Mouse (Mus musculus) hindbrain, postnatal 0 days (tissue): Measurements from ENCODE around the gene Fcho2. TPM values are rescaled to one million over a fixed set of nuclear protein-coding genes. Genes with fewer than 3 reads are reported as not detected.
A peak's percentile ranks its signal among the peaks of the same experiment; 100 is the strongest.

Experiments used
- ATAC-seq: fragments of 200-750 bp; cut with Nextera tagmentation; 2 replicates; pipeline ENCODE4 v1.8.0; 2017; ENCODE audit warnings: mild to moderate bottlenecking, moderate TSS enrichment, moderate library complexity
- DNase-seq: peaks from one replicate; pipeline ENCODE4 v3.0.0-alpha.2; 2015; ENCODE audit warnings: low spot score
- H3K27ac ChIP-seq: fragments of 300-500 bp; sonication (generic); 2 replicates; pipeline ENCODE4 v1.5.1; 2014; ENCODE audit warnings: mild to moderate bottlenecking
- H3K27me3 ChIP-seq: fragments of 300-500 bp; sonication (generic); 2 replicates; pipeline ENCODE4 v1.6.1; 2014; ENCODE audit warnings: low read length, mixed read lengths; ENCODE audit not compliant: insufficient read depth
- H3K36me3 ChIP-seq: fragments of 300-500 bp; sonication (generic); 2 replicates; pipeline ENCODE4 v1.6.1; 2014; ENCODE audit warnings: low read length, mixed read lengths; ENCODE audit not compliant: insufficient read depth
- H3K4me1 ChIP-seq: fragments of 300-500 bp; sonication (generic); 2 replicates; pipeline ENCODE4 v1.6.1; 2014; ENCODE audit warnings: antibody characterized with exemption, low read length, mixed read lengths; ENCODE audit not compliant: insufficient read depth
- H3K4me2 ChIP-seq: fragments of 300-500 bp; sonication (generic); 2 replicates; pipeline ENCODE4 v1.6.1; 2014; ENCODE audit warnings: low read depth, mild to moderate bottlenecking, low read length, moderate library complexity, mixed read lengths
- H3K4me3 ChIP-seq: fragments of 300-500 bp; sonication (generic); 2 replicates; pipeline ENCODE4 v1.5.1; 2014; ENCODE audit warnings: low read length
- H3K9ac ChIP-seq: fragments of 300-500 bp; sonication (generic); replicated peaks from 2 replicates; pipeline ENCODE4 v1.6.1; 2014; ENCODE audit warnings: mild to moderate bottlenecking, low read length, moderate library complexity, mixed read lengths
- H3K9me3 ChIP-seq: fragments of 300-500 bp; sonication (generic); 2 replicates; pipeline ENCODE4 v1.6.1; 2016; ENCODE audit warnings: low read length, mixed read lengths
- CTCF ChIP-seq: IDR thresholded peaks from 2 replicates; pipeline ENCODE4 v1.5.1; 2016; ENCODE audit warnings: antibody characterized with exemption, control low read depth, low read depth
- WGBS: fragments of 180-500 bp; shearing (Covaris S2); extraction: QIAGEN DNeasy Blood & Tissue Kit; methylation state at CpG from one replicate; pipeline ENCODE4 v1.1.7; 2014; 5-methylcytosine and 5-hydroxymethylcytosine counted together
- polyA plus RNA-seq: library from polyadenylated mRNA; unstranded; fragments of >200 nt; fragmentation: Nextera tagmentation; extraction: Ambion mirVana; gene quantifications from 2 replicates; pipeline ENCODE4 v1.2.1, GENCODE M21; 2015
- total RNA-seq: library from RNA; depleted of rRNA; stranded (reverse); fragments of >200 nt; gene quantifications from 2 replicates; pipeline ENCODE4 v1.2.3, GENCODE M21; 2014; rRNA removed

Fcho2 gene
- 15.7 and 19.6 TPM in 2 replicates for total RNA-seq
- polyA plus RNA-seq = 18.1 and 19.7 TPM in 2 replicates

DNA sequence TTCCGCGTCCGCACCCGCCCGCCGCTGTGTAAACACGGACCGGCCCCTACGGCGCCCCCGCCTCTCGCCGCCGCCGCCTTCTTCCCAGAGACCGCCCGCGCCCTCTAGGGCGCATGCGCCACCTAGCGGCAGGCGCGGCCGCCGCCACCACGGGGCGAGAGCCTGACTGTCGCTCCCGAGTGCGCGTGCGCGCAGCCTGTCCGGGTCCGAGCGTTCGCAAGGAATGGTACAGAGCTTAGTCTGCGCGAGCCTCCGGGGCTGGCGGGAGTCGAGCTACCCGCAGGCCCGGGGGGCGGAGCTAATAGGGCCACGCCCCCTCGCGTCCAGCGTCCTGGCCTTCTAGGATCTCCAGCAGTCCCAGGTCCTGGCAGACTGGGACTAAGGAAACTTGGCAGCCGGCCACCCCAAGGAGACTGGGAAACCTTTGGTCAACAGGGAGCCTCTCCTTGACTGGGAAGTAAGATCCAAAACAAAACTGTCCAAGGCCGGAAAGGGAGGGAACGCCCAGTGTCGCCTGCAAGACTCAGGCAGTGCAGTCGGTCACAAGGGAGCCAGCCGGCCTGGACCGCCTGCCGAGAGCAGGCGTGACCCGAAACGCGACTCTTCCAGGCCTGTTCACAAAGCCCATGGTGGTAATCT lies at the start of gene Fcho2:
Gene Fcho2, minus strand, starts transcription at position 303 of the 639 bp plus-strand sequence.
- ATAC-seq = peak; percentile 96
- Histone ChIP-seq H3K9me3 (no peaks in the 10 kb centered on the region), H3K27me3 (no peaks in the 10 kb centered on the region), H3K9ac (peak within 1 kb of the TSS; percentile 93), H3K36me3 (no peaks in the 10 kb centered on the region), H3K4me2 (peak within 1 kb of the TSS; percentile 55), H3K4me3 (peak within 1 kb of the TSS; percentile 89), H3K4me1 (no peaks in the 10 kb centered on the region), H3K27ac (peak within 1 kb of the TSS; percentile 94)
- WGBS = 1% methylated on average over 42 of the region's 61 CpGs
- TF ChIP-seq CTCF = peak; percentile 58
- peak; percentile 97 for DNase-seq

DNA sequence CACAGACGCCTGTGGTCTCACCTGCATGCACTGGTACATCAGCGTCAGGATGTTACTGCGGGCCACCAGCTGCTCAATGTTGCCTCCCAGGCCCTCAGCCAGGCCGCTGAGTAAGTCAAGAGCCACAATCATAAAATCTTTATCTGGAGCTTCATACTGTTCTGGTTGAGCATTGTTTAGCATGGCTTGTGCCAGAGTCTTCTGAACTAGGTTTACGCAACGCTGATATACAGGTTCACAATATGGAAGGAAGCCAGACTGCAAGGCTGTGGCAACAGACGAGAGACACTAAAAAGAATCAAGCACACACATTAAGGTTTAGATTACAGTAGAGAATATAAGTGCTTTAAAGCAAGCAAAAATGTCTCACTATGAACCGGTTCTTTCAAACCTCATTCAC lies 40.0 kb upstream of the Fcho2 start:
- H3K9me3 ChIP-seq = no peaks in the 10 kb centered on the region
- H3K27me3 ChIP-seq = no peaks in the 10 kb centered on the region
- no peak for TF ChIP-seq CTCF
- DNase-seq = no peak
- H3K27ac ChIP-seq = no peak overlapping the region
- 94% methylated on average over 8 of the region's 8 CpGs for WGBS
- no peak for ATAC-seq
- H3K4me2 ChIP-seq = no peak overlapping the region
- no peak overlapping the region for H3K9ac ChIP-seq
- no peaks in the 10 kb centered on the region for H3K4me1 ChIP-seq
- no peak overlapping the region for H3K4me3 ChIP-seq
- peaks cover 52% of the 10 kb centered on the region for H3K36me3 ChIP-seq

DNA sequence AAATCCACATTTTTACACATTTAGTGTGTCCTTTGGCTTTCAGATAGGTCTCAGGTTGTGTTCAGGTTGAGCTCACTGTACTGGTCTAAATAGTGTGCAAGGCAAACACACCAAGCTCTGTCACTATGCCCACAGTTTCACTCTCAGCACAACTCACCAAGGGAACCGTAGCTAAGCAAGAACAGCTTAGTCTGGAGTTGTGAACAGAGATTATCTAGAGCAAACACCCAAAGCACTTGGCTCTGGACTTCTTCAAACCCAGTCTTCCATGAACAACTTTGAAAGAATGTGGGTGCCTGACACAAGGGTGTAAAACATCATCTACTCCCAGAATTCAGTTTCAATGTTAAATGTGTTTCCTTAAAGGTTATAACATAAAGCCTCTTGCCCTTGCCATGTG lies 30.5 kb upstream of the Fcho2 start:
- no peak for TF ChIP-seq CTCF
- WGBS = 82% methylated on average over 1 of the region's 1 CpGs
- DNase-seq (no peak), ATAC-seq (no peak)
- H3K9me3 ChIP-seq = no peaks in the 10 kb centered on the region
- H3K27ac ChIP-seq = no peak overlapping the region
- H3K36me3 ChIP-seq = peaks cover 24% of the 10 kb centered on the region
- H3K4me2 ChIP-seq = no peak overlapping the region
- H3K4me1 ChIP-seq = no peaks in the 10 kb centered on the region
- H3K9ac ChIP-seq = no peak overlapping the region
- no peak overlapping the region for H3K4me3 ChIP-seq
- no peaks in the 10 kb centered on the region for H3K27me3 ChIP-seq

DNA sequence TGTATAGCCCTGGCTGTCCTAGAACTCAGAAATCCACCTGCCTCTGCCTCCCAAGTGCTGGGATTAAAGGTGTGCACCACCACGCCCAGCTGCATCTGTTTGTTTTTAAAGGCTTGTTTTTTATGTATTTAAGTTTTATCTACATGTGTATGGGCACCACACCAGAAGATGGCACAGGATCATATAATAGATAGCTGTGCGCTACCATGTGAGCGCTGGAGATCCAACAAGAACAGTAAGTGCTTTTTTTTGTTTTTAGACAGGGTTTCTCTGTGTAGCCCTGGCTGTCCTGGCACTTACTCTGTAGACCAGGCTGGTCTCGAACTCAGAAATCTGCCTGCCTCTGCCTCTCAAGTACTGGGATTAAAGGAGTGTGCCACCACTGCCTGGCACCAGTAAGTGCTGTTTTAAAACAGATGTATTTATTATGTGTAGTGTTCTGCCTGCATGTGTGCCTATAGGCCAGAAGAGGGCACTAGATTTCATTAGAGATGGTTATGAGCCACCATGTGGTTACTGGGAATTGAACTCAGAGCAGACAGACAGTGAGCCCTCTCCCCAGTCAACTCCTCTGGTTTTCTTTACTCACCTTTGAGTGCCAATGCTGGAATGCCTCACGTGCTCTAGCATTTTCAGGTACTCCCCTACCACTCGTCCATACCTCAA lies 21.3 kb upstream of the Fcho2 start:
- H3K9ac ChIP-seq = no peak overlapping the region
- H3K4me3 ChIP-seq = no peak overlapping the region
- WGBS = 85% methylated on average over 6 of the region's 6 CpGs
- no peak overlapping the region for H3K4me2 ChIP-seq
- no peaks in the 10 kb centered on the region for H3K27me3 ChIP-seq
- no peak overlapping the region for H3K27ac ChIP-seq
- H3K4me1 ChIP-seq = no peaks in the 10 kb centered on the region
- H3K9me3 ChIP-seq = no peaks in the 10 kb centered on the region
- peak; percentile 50 for TF ChIP-seq CTCF
- H3K36me3 ChIP-seq = peaks cover 9% of the 10 kb centered on the region; the same call in 1 of the 2 replicates
- DNase-seq (no peak), ATAC-seq (peak; percentile 33; the same call in 1 of the 2 replicates)

DNA sequence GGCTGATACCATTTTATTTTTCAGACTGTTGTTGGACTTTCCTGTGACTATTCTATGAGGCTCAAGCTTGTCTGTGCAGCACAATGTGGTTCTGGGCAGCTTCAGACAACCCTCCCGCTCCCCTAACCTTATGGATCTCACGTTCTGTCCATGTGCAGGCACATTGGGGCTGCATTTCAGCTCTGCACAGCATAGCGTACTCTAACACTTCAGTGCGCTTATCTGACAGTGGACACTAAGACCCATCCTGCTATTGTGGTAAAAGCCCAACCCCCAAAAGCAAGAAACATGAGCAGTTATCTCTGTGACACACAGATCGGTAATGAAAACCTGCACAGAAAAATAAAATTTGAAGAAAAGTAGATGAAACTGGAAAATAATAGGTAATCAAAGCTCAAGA lies 20.5 kb upstream of the Fcho2 start:
- no peaks in the 10 kb centered on the region for H3K4me1 ChIP-seq
- TF ChIP-seq CTCF = no peak
- H3K27ac ChIP-seq = no peak overlapping the region
- no peak overlapping the region for H3K9ac ChIP-seq
- no peaks in the 10 kb centered on the region for H3K27me3 ChIP-seq
- WGBS = 89% methylated on average over 5 of the region's 5 CpGs
- DNase-seq (no peak), ATAC-seq (peak; percentile 30; the same call in 1 of the 2 replicates)
- no peaks in the 10 kb centered on the region for H3K9me3 ChIP-seq
- no peak overlapping the region for H3K4me2 ChIP-seq
- peaks cover 9% of the 10 kb centered on the region; the same call in 1 of the 2 replicates for H3K36me3 ChIP-seq
- H3K4me3 ChIP-seq = no peak overlapping the region

DNA sequence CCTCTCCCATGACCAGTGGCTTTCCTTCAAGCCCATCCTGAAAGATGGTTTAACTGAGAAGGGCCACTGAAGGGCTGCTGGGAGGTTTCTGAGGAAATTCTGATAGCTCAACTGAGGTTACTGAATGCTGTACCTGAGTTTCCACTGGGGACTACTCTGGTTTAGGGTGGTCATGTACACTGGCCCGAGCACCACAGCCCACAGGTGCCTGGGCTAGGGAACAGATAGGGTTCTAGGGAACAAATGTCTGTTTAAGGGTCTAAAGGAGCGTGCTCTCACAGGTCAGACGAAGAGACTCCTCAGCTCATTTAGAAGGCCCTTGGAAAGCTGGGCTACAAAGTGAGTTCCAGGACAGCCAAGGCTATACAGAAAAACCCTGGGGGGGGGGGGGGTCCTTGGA lies 19.5 kb upstream of the Fcho2 start:
- DNase-seq (no peak), ATAC-seq (peak; percentile 27; the same call in 1 of the 2 replicates)
- Histone ChIP-seq H3K27ac (no peak overlapping the region), H3K27me3 (no peaks in the 10 kb centered on the region), H3K9me3 (no peaks in the 10 kb centered on the region), H3K4me3 (no peak overlapping the region), H3K4me1 (no peaks in the 10 kb centered on the region), H3K4me2 (no peak overlapping the region), H3K9ac (no peak overlapping the region), H3K36me3 (0 out of 2 replicates have a peak, but pooled peaks cover 3% of the 10 kb centered on the region)
- TF ChIP-seq CTCF = no peak
- WGBS = 84% methylated on average over 3 of the region's 3 CpGs

DNA sequence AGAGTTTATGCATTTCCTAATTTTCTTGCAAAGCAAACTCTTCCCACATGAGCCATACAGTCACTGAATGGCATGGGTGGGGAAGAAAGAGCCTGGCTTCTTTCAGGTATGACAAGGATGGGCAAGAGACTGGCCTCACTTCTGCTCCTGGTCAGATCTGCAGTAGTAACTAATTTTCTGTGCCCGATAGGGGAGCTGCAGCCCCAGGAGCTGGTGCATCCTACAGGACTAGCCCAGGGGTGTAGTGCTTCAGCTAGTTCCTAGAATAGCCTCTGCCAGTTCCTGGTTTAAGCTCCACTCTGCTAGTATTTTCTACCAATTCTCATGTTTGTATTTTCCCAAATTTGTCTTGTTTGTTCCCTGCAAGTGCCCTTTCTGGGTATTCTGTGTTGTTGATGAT lies 18.9 kb upstream of the Fcho2 start:
- Histone ChIP-seq H3K27me3 (no peaks in the 10 kb centered on the region), H3K36me3 (no peaks in the 10 kb centered on the region), H3K9me3 (no peaks in the 10 kb centered on the region), H3K4me3 (no peak overlapping the region), H3K4me2 (no peak overlapping the region), H3K4me1 (no peaks in the 10 kb centered on the region), H3K27ac (no peak overlapping the region), H3K9ac (no peak overlapping the region)
- ATAC-seq = no peak
- no peak for DNase-seq
- peak; percentile 24; the same call in 1 of the 2 replicates for TF ChIP-seq CTCF
- 48% methylated on average over 1 of the region's 1 CpGs for WGBS
